In genomic region chr17:11573666-11574065, GRCm38 (mm10) we compare ENCODE assay signal across 19 mouse cellular contexts.
DNase-seq lines count a peak whose midpoint lies in the region; ATAC-seq and TF ChIP-seq lines count a peak whose summit lies in the region.
"Had no signal": no experiment of that assay in that cellular context is flagged by ENCODE, and none has a peak within 500 bp of the region (broad histone marks: within the 10 kb centered on the region; RNA-seq: fewer than 3 reads in every experiment).

No protein-coding gene starts in this region.

- no peak overlapping the region for H3K4me2 ChIP-seq in intestine, embryonic 15.5 days (replicated peaks)
- H3K4me2 ChIP-seq: embryonic facial prominence, embryonic 12.5 days; heart, embryonic 11.5 days; lung, embryonic 15.5 days; midbrain, embryonic 15.5 days had no signal

- no peak for TF ChIP-seq CTCF in layer of hippocampus, adult 2 months (conservative IDR thresholded peaks at IDR 0.05)

- intact Hi-C loops in heart, postnatal 36 days (cut with DNase I): no loop called here

- no peaks in the 10 kb centered on the region for H3K36me3 ChIP-seq in intestine, embryonic 15.5 days
- H3K36me3 ChIP-seq in hindbrain, embryonic 10.5 days: no peaks in the 10 kb centered on the region
- H3K36me3 ChIP-seq: embryonic facial prominence, embryonic 12.5 days; lung, embryonic 15.5 days; midbrain, embryonic 15.5 days had no signal

- peak overlapping the region; percentile 91 for H3K27ac ChIP-seq in layer of hippocampus, adult 2 months
- H3K27ac ChIP-seq in intestine, embryonic 15.5 days: no peak overlapping the region
- H3K27ac ChIP-seq in hindbrain, embryonic 10.5 days: no peak overlapping the region
- H3K27ac ChIP-seq: embryonic facial prominence, embryonic 12.5 days; lung, embryonic 15.5 days; midbrain, embryonic 15.5 days; stomach, postnatal 0 days had no signal

- no peak for ATAC-seq in intestine, embryonic 15.5 days
- ATAC-seq: activated CD4-positive, CD25-positive, alpha-beta regulatory T cell, adult 4 months; midbrain, embryonic 15.5 days had no signal

- H3K9ac ChIP-seq in intestine, embryonic 15.5 days: no peak overlapping the region
- H3K9ac ChIP-seq: embryonic facial prominence, embryonic 12.5 days; lung, embryonic 15.5 days; midbrain, embryonic 15.5 days had no signal

- no peaks in the 10 kb centered on the region for H3K4me1 ChIP-seq in intestine, embryonic 15.5 days (replicated peaks)
- H3K4me1 ChIP-seq in hindbrain, embryonic 10.5 days (replicated peaks): no peaks in the 10 kb centered on the region
- H3K4me1 ChIP-seq: embryonic facial prominence, embryonic 12.5 days; lung, embryonic 15.5 days; midbrain, embryonic 15.5 days had no signal

- H3K9me3 ChIP-seq in intestine, embryonic 15.5 days: no peaks in the 10 kb centered on the region
- H3K9me3 ChIP-seq in hindbrain, embryonic 10.5 days: no peaks in the 10 kb centered on the region
- H3K9me3 ChIP-seq: embryonic facial prominence, embryonic 12.5 days; lung, embryonic 15.5 days; midbrain, embryonic 15.5 days had no signal

- H3K4me3 ChIP-seq in layer of hippocampus, adult 2 months: peak overlapping the region; percentile 38
- H3K4me3 ChIP-seq in intestine, embryonic 15.5 days (replicated peaks): no peak overlapping the region
- H3K4me3 ChIP-seq in hindbrain, embryonic 10.5 days: no peak overlapping the region
- H3K4me3 ChIP-seq: embryonic facial prominence, embryonic 12.5 days; lung, embryonic 15.5 days; midbrain, embryonic 15.5 days had no signal

- peak; percentile 43 for DNase-seq in heart, adult 11 months
- DNase-seq in heart, postnatal 36 days: no peak
- DNase-seq in layer of hippocampus, adult 2 months (ENCODE audit: low spot score in 2 of 2): peak; percentile 38 to 49
- DNase-seq in left cerebral cortex, adult 9 months (ENCODE audit: low spot score in 2 of 2): peak; percentile 37 to 57
- DNase-seq in telencephalon, adult 2 months (ENCODE audit: low read depth, low spot score): peak; percentile 81
- DNase-seq in natural killer cell, adult 2 months (ENCODE audit: low spot score in 2 of 2): no peak
- no peak for DNase-seq in hindbrain, embryonic 10.5 days (ENCODE audit: low spot score)
- DNase-seq: gastrocnemius, postnatal 36 days; heart, postnatal 4 days; kidney, adult 9 months; spleen, adult 18-20 months; thymus, postnatal 25 days had no signal

- H3K27me3 ChIP-seq in intestine, embryonic 15.5 days (replicated peaks): no peaks in the 10 kb centered on the region
- H3K27me3 ChIP-seq in hindbrain, embryonic 10.5 days (ENCODE audit: insufficient read depth, poor library complexity, severe bottlenecking): no peaks in the 10 kb centered on the region
- H3K27me3 ChIP-seq: embryonic facial prominence, embryonic 12.5 days; lung, embryonic 15.5 days; midbrain, embryonic 15.5 days had no signal

- 84% methylated on average over 9 of the region's 9 CpGs for WGBS in intestine, embryonic 15.5 days
- WGBS in hindbrain, embryonic 10.5 days: 94% methylated on average over 9 of the region's 9 CpGs

Comparison
In these comparisons a context has a peak if more than half of its experiments do, and no peak if none do; other contexts are left out.
1. DNase-seq: peak in heart, adult 11 months (single experiment), layer of hippocampus, adult 2 months (2 of 2), left cerebral cortex, adult 9 months (2 of 2) and telencephalon, adult 2 months (single experiment); none in heart, postnatal 36 days (0 of 2), natural killer cell, adult 2 months (0 of 2) and hindbrain, embryonic 10.5 days (single experiment).